Mouse (Mus musculus): ENCODE measurements around the gene Dhcr24. TPM values are rescaled to one million over a fixed set of nuclear protein-coding genes. Genes with fewer than 3 reads are reported as not detected.

Dhcr24 gene
- polyA plus RNA-seq, 1 experiment from 2014 or later = 5.3 TPM

DNA sequence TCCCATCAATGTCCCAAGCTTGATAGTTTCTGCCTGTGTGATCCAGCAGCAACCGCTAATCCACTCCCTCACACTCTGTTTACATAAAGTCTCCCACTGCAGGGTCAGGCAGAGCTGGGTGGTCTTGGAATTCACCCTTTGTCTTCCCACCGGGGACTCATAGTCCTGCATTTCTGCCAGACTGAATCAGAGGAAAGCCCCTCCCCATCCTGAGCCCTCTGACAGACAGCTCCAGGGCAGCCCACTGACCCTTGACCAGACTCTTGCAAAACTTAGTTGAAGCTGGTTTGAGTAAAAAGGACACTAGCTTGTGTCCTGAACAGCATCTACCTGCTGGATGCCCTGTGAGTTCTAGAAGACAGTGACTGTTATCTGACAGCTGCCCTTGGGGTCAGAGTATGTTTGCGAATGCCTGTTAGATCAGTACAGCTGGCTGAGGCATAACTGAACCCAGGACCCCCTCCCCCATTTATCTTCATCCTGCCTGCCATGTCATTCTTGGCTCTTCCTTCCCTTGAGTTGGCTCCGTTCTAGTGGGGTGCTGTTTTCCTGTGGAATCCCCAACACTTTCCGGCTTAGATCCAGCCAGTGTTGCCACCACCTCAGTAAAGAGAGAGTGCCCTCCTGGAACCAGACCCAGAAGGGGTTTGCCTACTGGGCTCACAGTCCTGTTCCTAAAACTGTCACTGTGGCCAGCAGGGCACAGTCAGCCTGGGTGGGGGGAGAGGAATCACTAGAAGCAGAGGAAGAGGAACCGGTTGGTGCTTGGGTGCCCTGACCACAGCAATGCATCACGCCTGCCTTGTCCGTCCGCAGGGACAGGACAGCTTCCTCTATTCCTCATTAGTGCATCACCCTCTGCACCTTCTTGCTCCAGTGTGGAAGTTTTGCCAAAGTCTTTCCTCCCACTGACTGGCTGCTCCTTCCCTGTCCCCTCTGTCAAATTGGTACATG, 2.3 kb downstream of the Dhcr24 start:
- WGBS = 64% methylated on average over 9 of the region's 9 CpGs
- Histone ChIP-seq H3K9me3 (no peaks in the 10 kb centered on the region), H3K4me1 (peaks cover 36% of the 10 kb centered on the region), H3K36me3 (peaks cover 41% of the 10 kb centered on the region), H3K4me3 (peak overlapping the region; percentile 92), H3K9ac (peak overlapping the region; percentile 88), H3K27me3 (replicated peaks) (no peaks in the 10 kb centered on the region), H3K27ac (no peak overlapping the region), H3K4me2 (replicated peaks) (peak overlapping the region; percentile 97)
- ATAC-seq (ENCODE audit: low FRiP score, low read depth) = no peak

GRCm38 (mm10) chr4:106564161-106564560, 3.3 kb downstream of the Dhcr24 start:
- no peak for ATAC-seq (ENCODE audit: low FRiP score, low read depth)
- WGBS = 89% methylated on average over 11 of the region's 11 CpGs
- Histone ChIP-seq H3K9ac (no peak overlapping the region), H3K27me3 (replicated peaks) (no peaks in the 10 kb centered on the region), H3K4me1 (peaks cover 36% of the 10 kb centered on the region), H3K36me3 (peaks cover 47% of the 10 kb centered on the region), H3K9me3 (no peaks in the 10 kb centered on the region), H3K4me2 (replicated peaks) (peak overlapping the region; percentile 97), H3K27ac (no peak overlapping the region), H3K4me3 (no peak overlapping the region)

DNA sequence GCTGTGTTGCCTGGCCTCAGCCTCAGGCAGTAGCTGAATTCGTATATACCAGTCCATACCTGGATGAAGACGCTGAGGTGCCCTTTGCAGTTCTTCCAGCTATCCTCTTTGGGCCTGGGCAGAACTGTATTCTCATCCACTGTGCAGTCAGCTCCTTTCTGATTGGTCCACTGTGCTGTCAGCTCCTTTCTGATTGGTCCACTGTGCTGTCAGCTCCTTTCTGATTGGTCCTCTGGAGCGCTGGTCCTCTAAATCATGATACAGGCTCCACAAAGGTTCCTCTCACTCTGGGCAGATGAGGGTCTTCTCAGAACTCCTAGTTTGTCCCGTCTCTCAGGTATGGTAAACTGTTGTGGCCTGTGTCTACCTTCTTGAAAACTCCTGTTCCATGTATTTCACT, 8.8 kb downstream of the Dhcr24 start:
- Histone ChIP-seq H3K27me3 (replicated peaks) (no peaks in the 10 kb centered on the region), H3K9me3 (no peaks in the 10 kb centered on the region), H3K27ac (no peak overlapping the region), H3K9ac (no peak overlapping the region), H3K4me2 (replicated peaks) (no peak overlapping the region), H3K36me3 (peaks cover 90% of the 10 kb centered on the region), H3K4me1 (no peaks in the 10 kb centered on the region), H3K4me3 (no peak overlapping the region)
- WGBS = 93% methylated on average over 4 of the region's 4 CpGs
- no peak for ATAC-seq (ENCODE audit: low FRiP score, low read depth)

DNA sequence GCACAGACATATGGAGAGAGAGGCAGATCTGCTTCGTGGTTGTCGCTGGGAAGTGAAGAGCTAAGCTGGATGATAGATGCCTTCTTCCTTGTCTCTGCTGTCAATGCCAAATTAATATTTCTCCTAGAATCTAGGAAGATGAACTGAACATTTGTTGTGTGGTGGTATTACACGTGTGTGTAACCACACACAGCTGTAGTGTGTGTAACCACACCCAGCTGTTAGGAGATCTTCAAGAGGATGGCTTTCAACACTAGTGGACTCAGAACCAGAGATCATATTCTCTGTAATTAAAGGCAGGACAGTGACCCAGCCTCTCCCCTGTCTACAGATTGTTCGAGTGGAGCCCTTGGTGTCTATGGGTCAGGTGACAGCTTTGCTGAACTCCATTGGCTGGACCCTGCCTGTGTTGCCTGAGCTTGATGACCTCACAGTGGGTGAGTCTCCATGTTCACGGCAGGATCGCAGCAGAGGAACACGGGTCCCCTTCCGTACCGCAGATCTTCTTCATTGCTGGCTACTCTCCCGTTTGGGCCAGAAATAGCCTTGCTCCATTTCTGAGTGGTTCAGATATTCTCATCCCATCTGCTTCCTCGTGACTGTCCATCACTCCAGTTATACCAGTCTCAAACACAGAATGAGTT, 10.4 kb downstream of the Dhcr24 start:
- H3K27ac ChIP-seq = no peak overlapping the region
- H3K4me1 ChIP-seq = no peaks in the 10 kb centered on the region
- ATAC-seq (ENCODE audit: low FRiP score, low read depth) = no peak
- H3K4me3 ChIP-seq = no peak overlapping the region
- no peaks in the 10 kb centered on the region for H3K27me3 ChIP-seq (replicated peaks)
- H3K4me2 ChIP-seq (replicated peaks) = no peak overlapping the region
- no peaks in the 10 kb centered on the region for H3K9me3 ChIP-seq
- WGBS = 85% methylated on average over 11 of the region's 11 CpGs
- H3K9ac ChIP-seq = no peak overlapping the region
- H3K36me3 ChIP-seq = peaks cover 91% of the 10 kb centered on the region

- no peak overlapping the region for H3K9ac ChIP-seq
- no peaks in the 10 kb centered on the region for H3K9me3 ChIP-seq
- H3K36me3 ChIP-seq = peaks cover 95% of the 10 kb centered on the region
- H3K4me1 ChIP-seq = 0 out of 2 replicates have a peak, but pooled peaks cover 5% of the 10 kb centered on the region
- H3K27ac ChIP-seq = no peak overlapping the region
- H3K4me3 ChIP-seq = no peak overlapping the region
- no peak overlapping the region for H3K4me2 ChIP-seq (replicated peaks)
- WGBS = 89% methylated on average over 8 of the region's 8 CpGs
- ATAC-seq (ENCODE audit: low FRiP score, low read depth) = no peak
- no peaks in the 10 kb centered on the region for H3K27me3 ChIP-seq (replicated peaks)
These were observed 14.2 kb downstream of the Dhcr24 start for GRCm38 (mm10) chr4:106575022-106575421.

- H3K9me3 ChIP-seq = no peaks in the 10 kb centered on the region
- no peak overlapping the region for H3K4me2 ChIP-seq (replicated peaks)
- H3K4me1 ChIP-seq = 0 out of 2 replicates have a peak, but pooled peaks cover 5% of the 10 kb centered on the region
- H3K9ac ChIP-seq = no peak overlapping the region
- WGBS = 84% methylated on average over 7 of the region's 7 CpGs
- no peak overlapping the region for H3K27ac ChIP-seq
- H3K36me3 ChIP-seq = peaks cover 98% of the 10 kb centered on the region
- no peak for ATAC-seq (ENCODE audit: low FRiP score, low read depth)
- H3K4me3 ChIP-seq = no peak overlapping the region
- H3K27me3 ChIP-seq (replicated peaks) = no peaks in the 10 kb centered on the region
These were observed 16.7 kb downstream of the Dhcr24 start for GRCm38 (mm10) chr4:106577511-106577910.

- H3K36me3 ChIP-seq = peaks cover 96% of the 10 kb centered on the region
- ATAC-seq (ENCODE audit: low FRiP score, low read depth) = no peak
- no peaks in the 10 kb centered on the region for H3K9me3 ChIP-seq
These were observed 20.5 kb downstream of the Dhcr24 start for GRCm38 (mm10) chr4:106581176-106581864.

GRCm38 (mm10) chr4:106581865-106582204, 21.0 kb downstream of the Dhcr24 start:
- Histone ChIP-seq H3K27ac (no peak overlapping the region), H3K4me3 (no peak overlapping the region), H3K36me3 (peaks cover 96% of the 10 kb centered on the region), H3K4me1 (0 out of 2 replicates have a peak, but pooled peaks cover 5% of the 10 kb centered on the region), H3K9me3 (no peaks in the 10 kb centered on the region), H3K4me2 (replicated peaks) (no peak overlapping the region), H3K27me3 (replicated peaks) (no peaks in the 10 kb centered on the region), H3K9ac (no peak overlapping the region)
- ATAC-seq (ENCODE audit: low FRiP score, low read depth) = no peak
- WGBS = 93% methylated on average over 15 of the region's 15 CpGs

More at GRCm38 (mm10) chr4:106581176-106581864, 20.5 kb downstream of the Dhcr24 start:
- Histone ChIP-seq H3K4me1 (0 out of 2 replicates have a peak, but pooled peaks cover 5% of the 10 kb centered on the region), H3K27ac (no peak overlapping the region), H3K9ac (no peak overlapping the region), H3K27me3 (replicated peaks) (no peaks in the 10 kb centered on the region), H3K4me3 (no peak overlapping the region), H3K4me2 (replicated peaks) (no peak overlapping the region)
- 90% methylated on average over 14 of the region's 14 CpGs for WGBS

DNA sequence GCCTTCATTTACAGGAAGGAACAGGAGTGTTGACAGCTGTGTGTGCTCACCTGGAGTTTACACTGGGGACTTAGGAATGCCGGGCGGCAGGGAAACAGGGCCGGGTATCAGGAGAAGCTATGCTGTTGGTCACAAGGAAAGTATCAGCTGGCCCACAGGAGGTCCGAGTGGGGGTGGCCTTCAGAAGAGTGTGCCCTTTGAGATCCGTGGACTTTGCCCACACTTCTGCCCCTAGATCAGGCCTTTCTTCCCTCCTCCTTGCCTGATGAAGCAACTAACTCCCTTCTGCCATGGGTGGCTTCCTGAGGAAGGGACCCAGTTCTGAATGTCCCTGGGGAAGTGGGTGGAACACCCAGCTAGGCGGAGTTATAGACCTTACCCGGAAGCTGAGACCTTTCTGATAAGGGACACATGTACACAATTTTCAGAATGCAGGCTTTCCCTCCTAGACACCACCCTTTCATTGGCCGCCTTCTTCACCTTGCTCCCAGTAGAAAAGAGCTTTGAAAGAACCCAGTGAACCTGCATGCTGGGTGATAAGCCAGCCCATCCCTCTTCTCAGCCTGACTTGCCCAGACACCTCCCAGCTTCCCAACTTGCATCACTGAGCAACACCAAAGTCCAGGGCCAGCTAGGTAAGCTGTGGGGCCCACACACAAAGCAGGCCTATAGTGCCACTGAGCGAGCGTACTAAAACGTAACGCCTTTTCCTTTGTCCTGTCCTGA, 21.8 kb downstream of the Dhcr24 start:
- H3K4me1 ChIP-seq = 0 out of 2 replicates have a peak, but pooled peaks cover 2% of the 10 kb centered on the region
- no peak overlapping the region for H3K9ac ChIP-seq
- no peaks in the 10 kb centered on the region for H3K27me3 ChIP-seq (replicated peaks)
- no peak overlapping the region for H3K4me2 ChIP-seq (replicated peaks)
- ATAC-seq (ENCODE audit: low FRiP score, low read depth) = no peak
- 91% methylated on average over 12 of the region's 12 CpGs for WGBS
- H3K9me3 ChIP-seq = no peaks in the 10 kb centered on the region
- peaks cover 96% of the 10 kb centered on the region for H3K36me3 ChIP-seq
- no peak overlapping the region for H3K4me3 ChIP-seq
- H3K27ac ChIP-seq = no peak overlapping the region

DNA sequence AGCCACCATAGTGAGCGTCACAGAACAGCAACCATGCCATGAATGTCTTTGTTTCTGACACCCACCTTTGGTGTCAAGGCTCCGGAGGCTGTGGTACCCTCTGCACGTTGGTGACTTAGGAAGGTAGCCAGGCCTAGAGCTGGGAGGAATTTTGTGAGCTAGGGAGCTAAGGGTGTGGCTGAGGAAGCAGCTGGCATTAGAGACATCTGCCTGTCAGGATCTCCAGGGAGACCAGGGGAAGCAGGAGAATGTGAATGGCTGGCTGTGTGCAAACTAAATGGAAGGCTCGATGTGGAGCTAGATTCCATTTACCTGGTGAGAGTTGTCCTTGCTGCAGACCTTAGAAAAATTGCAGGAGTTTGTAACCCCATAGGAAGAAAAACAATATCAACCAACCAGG, 23.8 kb downstream of the Dhcr24 start:
- H3K4me1 ChIP-seq = no peaks in the 10 kb centered on the region
- H3K4me2 ChIP-seq (replicated peaks) = no peak overlapping the region
- H3K9me3 ChIP-seq = no peaks in the 10 kb centered on the region
- peaks cover 90% of the 10 kb centered on the region for H3K36me3 ChIP-seq
- H3K27ac ChIP-seq = no peak overlapping the region
- 89% methylated on average over 4 of the region's 4 CpGs for WGBS
- no peak for ATAC-seq (ENCODE audit: low FRiP score, low read depth)
- no peaks in the 10 kb centered on the region for H3K27me3 ChIP-seq (replicated peaks)
- no peak overlapping the region for H3K9ac ChIP-seq
- no peak overlapping the region for H3K4me3 ChIP-seq

- H3K4me3 ChIP-seq = no peak overlapping the region
- H3K9me3 ChIP-seq = no peaks in the 10 kb centered on the region
- no peaks in the 10 kb centered on the region for H3K4me1 ChIP-seq
- H3K4me2 ChIP-seq (replicated peaks) = no peak overlapping the region
- no peak overlapping the region for H3K9ac ChIP-seq
- no peak for ATAC-seq (ENCODE audit: low FRiP score, low read depth)
- WGBS = 92% methylated on average over 6 of the region's 6 CpGs
- no peak overlapping the region for H3K27ac ChIP-seq
- no peaks in the 10 kb centered on the region for H3K27me3 ChIP-seq (replicated peaks)
- H3K36me3 ChIP-seq = peaks cover 82% of the 10 kb centered on the region
These were observed 26.2 kb downstream of the Dhcr24 start for GRCm38 (mm10) chr4:106587075-106587474.
